Mouse (Mus musculus) heart, adult 11 months (tissue): Measurements from ENCODE around the gene Derl2.
A peak's percentile ranks its signal among the peaks of the same experiment; 100 is the strongest.

Source experiments
- DNase-seq: peaks from one replicate; pipeline ENCODE4 v3.0.0; 2022

Gene Derl2

GRCm38 (mm10) chr11:71019201-71020068 lies at the start of gene Derl2, which contains the start of gene Mis12:
Gene Derl2 (minus strand): TSS chr11:71019841.
Gene Mis12 (plus strand): TSS chr11:71019611.
- peak; percentile 100 for DNase-seq

- DNase-seq = no peak
Measured at GRCm38 (mm10) chr11:71052554-71052953, 32.9 kb upstream of the Derl2 start.

DNA sequence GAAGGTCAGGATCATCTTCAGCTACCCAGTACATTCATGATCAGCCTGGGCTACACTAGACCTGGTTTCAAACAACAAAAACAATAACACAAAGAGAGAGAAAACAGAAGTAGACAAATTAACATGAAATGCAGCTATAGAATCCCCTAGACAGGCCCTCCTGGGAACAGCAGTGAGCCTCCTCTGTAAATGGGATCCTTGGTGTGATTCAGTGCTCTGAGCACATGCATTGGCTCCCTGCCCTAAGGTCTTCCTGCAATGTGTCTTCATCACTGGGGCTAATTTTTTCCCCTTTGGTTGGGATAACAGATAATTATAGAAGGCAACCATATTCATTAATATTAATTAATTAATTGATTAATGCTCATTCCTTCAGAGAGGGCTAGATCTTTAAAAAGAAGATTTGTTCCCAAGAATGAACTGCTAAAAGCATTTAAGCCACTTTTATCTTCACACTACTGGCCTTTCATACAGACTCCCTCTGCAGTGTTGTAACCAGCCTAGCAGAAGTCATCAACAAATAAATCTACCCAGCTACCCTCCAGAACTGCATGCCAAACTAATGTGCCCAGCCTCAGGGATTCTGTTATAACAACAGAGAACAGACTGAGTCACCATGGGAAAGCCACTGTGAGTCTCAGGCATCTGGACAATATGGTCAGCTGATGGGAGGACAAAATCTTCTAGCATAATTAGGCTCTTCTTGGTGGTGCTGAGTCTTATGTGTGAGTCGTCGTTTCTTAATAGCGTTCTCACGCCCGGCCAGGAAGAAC lies 20.1 kb upstream of the Derl2 start:
- DNase-seq = no peak

- DNase-seq = peak; percentile 89
Measured at GRCm38 (mm10) chr11:71033163-71033761, 13.6 kb upstream of the Derl2 start, which contains the start of gene 6330403K07Rik. Gene 6330403K07Rik (minus strand): TSS chr11:71033513.

- DNase-seq = peak; percentile 85
Measured at GRCm38 (mm10) chr11:71032491-71033162, 13.0 kb upstream of the Derl2 start.

DNA sequence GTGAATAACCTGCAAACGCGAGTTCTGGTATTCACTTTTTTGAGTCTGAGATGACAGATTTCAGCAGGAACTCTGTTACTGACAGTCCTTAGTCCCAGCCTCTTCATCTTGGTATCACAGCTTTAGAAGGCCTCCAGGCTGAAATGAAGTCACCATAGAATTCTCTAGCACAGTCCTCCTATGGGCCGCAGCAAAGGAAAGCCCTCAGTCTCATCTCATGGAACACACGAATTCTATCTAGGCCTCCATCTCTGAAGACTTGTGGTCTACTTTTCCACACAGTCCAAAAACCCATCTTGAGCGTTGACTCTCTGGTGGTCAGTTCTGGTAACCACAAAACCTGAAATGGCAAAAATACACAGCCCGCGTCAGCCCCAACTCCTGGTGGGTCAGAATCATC lies 12.4 kb upstream of the Derl2 start:
- DNase-seq = peak; percentile 64

DNA sequence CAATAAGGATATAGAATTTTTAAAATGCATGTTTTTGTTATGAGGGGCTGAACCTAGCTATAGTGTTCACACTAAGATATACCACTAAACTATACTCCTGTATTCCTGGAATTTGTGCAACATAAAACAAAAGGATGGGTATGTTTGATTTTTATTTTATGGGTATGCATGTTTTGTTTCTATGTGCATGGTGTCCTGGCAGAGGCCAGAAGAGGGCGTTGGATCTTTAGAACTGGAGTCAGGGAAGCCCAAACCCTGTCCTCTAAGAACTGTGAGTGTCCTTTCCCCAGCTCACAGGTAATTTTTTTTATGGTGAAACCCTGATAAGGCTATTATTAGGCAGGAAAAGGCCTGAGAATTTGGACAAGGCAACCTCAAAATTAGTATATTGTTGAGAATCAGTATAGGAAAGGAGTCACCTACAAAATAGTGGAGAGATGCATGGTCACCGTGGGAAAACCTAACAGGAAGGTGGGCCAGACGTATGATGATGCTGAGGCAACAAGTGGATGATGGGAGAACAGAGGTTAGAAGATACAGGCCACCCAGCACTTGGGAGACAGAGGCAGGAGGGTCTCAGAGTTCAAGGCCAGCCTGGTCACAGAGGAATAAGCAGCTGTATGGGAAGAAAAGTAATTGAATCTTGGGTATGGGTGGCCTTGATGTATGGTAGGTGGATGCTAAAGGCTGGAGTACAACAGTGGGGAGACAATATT lies 9.9 kb upstream of the Derl2 start:
- peak; percentile 64 for DNase-seq

DNA sequence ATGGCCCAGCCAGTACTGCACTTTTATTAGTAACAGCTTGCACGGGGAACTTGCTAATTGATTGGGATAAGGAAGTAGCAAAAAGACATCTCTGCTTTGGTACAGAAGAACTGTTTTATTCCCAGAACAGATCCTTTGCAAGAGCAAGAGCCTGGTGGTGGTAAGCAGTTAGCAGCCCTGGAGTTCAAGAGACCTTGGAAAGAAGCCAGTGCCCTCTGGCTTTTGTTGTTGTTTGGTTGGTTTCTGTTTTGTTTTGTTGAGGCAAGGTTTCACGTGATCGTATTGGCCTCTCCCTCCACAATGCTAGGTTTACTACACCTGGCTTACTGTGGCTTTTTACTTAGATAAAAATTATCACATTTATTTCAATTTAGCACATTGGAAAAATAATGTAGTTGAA lies 8.6 kb upstream of the Derl2 start:
- DNase-seq = peak; percentile 34

GRCm38 (mm10) chr11:71018416-71019200 lies 1.0 kb downstream of the Derl2 start:
- DNase-seq = no peak

GRCm38 (mm10) chr11:71017051-71017450 lies 2.6 kb downstream of the Derl2 start:
- DNase-seq = peak; percentile 42

DNA sequence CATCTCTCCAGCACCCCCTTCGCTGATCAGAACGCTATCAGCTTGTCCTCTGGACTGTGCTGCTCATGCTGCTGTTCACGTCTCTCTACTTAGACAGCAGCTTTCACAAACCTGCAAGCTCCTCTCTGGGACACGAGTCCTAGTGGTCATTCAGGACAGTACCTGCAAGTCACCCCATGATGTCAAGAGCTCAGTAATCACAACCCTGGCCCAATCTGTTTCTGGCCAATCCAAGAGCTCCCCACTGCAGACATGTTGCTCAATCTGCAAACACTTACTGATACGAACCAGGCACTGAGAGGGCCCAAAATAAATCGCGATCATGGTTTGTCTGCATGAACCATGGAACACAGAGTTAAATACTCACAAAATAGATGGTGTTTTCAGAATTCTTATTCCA lies 6.9 kb downstream of the Derl2 start:
- peak; percentile 95 for DNase-seq

DNA sequence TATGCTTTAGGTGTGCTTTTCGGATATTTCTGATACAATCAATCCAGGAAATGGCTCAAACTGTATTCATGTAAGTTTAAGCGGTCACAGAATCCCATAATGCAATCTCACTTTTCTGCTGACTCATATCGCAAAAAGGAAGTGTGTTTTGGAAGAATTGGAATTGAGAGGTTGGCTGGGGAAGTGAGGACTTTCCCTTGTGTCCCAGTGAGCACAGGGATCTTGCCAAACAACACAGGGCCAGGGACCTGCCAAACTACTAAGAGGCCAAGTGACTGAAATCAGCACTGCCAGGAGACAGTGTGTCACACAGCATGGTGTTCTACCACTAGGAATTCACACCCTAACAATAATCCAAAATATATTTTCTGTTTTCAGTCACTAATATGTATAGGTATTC lies 11.3 kb downstream of the Derl2 start:
- DNase-seq = peak; percentile 98

GRCm38 (mm10) chr11:71007831-71008230 lies 11.8 kb downstream of the Derl2 start:
- peak; percentile 86 for DNase-seq

DNA sequence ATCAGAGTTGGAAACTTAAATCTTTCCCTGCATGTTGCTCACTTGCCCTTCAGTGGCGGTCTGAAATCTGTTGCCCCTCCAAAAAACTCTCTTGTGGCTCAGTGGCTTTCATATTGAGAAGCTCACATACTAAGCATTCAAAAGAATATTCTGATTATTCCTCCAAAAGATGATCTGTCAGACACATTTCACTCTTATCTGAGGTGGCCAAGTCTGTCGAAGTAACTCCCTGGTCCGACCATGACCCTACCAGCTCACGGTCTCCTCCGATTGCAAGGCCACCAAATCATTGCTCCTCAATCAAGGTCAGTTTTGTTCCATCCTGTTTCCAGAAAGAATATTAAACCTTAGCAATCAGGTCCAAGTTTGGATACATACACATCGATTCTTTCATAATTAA lies 12.6 kb downstream of the Derl2 start:
- peak; percentile 72 for DNase-seq

DNA sequence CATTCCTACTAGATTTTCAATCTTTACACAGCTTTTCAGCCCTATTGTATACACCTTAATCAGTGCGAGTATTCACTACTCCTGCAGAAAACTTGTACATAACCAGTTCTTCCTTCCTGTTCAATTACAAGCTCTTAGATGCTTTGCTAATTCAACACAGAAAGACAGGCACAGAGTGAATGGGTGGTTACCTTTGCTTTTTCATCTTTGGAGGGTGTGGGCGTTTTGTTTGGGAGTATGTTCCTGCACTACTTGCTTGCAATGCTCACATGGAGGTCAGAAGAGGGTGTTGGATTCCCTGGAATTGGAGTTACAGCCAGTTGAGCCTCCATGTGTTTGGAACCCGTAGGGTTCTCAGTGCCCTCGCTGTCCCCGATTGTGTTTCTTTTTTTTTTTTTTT lies 14.6 kb downstream of the Derl2 start:
- peak; percentile 80 for DNase-seq

DNA sequence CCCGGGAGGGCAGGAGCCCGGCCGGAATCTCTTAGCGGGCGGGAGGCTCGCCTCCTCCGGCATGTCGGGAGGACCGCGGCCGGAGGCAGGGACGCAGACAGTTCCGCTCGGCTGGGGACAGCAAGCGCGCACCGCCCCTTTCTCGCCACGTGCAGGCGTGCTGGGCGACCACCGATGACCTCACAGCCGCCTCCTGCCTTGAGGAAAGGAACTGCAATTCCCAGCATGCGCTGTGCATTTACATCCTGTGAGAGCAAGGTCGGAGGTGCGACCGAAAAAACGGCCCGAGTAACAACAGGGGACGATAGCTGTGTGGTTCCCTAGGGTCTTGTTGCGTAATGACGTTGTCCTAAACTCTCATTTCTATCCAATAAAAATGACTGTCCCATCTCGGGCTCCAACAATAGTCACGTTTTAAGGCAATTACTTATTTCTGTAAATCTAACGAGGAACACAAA lies 15.3 kb downstream of the Derl2 start, which contains the start of gene Dhx33:
Gene Dhx33 (minus strand): TSS at position 122 of the 458 bp plus-strand sequence.
- peak; percentile 100 for DNase-seq

GRCm38 (mm10) chr11:71003611-71004315 lies 15.9 kb downstream of the Derl2 start:
- no peak for DNase-seq

- DNase-seq = peak; percentile 64
Measured at GRCm38 (mm10) chr11:71001167-71001566, 18.5 kb downstream of the Derl2 start.

DNA sequence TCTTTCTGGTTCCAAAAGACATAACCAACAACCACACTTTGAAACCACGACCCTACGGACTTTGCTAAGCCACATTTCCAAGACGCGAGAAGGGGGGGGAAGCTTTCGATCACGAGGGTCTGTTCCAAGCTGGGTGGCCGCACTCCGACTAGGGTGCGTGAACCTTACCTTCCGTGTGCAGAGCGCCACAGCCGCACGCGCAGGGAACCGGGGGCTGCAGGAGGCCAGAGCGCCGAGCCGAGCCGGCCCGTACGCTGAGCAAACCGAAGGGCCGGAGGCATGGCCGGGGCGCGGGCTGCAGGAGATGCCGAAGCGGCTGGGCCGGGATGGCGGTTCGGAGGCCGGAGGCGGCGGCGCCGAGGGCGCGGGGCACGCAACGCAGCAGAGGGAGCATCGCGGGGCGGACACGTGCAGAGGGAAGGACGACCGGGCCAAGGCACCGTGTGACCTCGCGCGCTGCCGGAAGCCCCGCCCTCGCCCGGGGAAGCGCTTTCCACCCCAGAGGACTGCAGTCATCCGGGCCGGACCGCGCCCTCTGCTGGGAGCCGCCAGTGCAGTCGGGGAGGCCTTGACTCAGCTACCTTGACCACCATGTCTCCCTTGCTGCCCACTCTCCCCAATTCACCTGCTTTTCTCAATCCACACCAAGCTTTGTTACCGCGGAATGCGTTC lies 36.9 kb downstream of the Derl2 start, which contains the start of gene C1qbp:
Gene C1qbp (minus strand): TSS at position 470 of the 672 bp plus-strand sequence.
- peak; percentile 99 for DNase-seq

DNA sequence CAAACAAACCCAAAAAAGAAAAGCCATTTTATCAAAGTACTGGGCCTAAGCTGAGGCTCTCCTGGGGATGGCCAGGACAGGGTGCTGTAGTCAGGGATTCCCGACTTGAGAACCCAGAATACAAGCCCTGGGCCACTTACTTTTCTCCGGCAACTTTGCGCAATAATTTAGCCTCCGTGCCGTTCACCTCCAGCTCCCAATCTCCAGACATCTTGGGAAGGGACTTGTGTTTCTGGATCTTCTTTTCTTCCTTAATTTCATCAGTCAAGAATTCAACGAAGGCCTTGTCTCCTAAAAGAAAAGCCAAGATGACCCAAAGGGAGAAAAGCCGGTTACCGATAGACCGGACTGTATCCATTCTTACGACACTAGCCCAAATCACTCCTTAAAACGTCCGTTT lies 37.6 kb downstream of the Derl2 start:
- DNase-seq = no peak
